Mouse (Mus musculus) left cerebral cortex, adult 2 months (tissue): ENCODE measurements around the gene Ppm1f. TPM values are rescaled to one million over a fixed set of nuclear protein-coding genes. Genes with fewer than 3 reads are reported as not detected.
A peak's percentile ranks its signal among the peaks of the same experiment; 100 is the strongest.
"Not testable (repeated sequence)": the region's sequence is repeated elsewhere in the genome, so short reads cannot be mapped to it uniquely, and the experiment has no call there.

Source experiments
- DNase-seq, 2 experiments: peaks; one replicate each; pipeline ENCODE4 v3.0.0; 2021 to 2022; ENCODE audit warnings: low spot score in 2 of 2, mixed read lengths in 1 of 2; ENCODE audit errors: extremely low spot score in 1 of 2
- H3K27ac ChIP-seq: fragments of 200-600 bp; 2 replicates; pipeline ENCODE4 v1.8.1; 2022
- H3K4me3 ChIP-seq: fragments of 200-600 bp; 2 replicates; pipeline ENCODE4 v1.8.1; 2022
- CTCF ChIP-seq: fragments of 200-600 bp; IDR thresholded peaks from 2 replicates; pipeline ENCODE4 v1.8.1; 2022; ENCODE audit warnings: antibody characterized with exemption, mild to moderate bottlenecking, moderate library complexity
- intact Hi-C: fragments of 180-260 bp; cut with DNase I; formaldehyde crosslinking; loops from one replicate; pipeline ENCODE4 v1.15.1; 2025
- total RNA-seq, 2 experiments: library from RNA; stranded (reverse); gene quantifications; 2 replicates each; pipeline ENCODE4 v1.2.3; 2021

The Ppm1f gene
- total RNA-seq, 2 experiments from 2014 or later, result 47.3 to 57.9 TPM

DNA sequence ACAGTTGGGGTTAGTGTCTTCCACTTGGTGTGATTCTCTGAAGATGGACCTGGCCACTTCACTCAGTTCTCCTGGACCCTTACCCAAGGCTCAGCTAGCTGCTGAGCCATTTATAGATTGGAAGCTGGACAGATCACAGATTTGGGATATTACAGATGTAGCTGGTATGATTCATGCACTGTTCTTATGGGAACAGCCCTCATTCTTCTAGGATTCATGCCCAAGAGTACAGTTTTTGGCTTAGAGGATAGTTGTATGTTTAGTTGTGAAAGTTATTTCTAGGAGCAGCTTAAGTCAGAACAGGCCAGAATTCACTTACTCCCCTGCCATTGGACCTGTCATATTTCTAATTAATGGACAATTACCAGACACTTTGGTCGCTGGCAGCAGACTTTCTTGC lies 17.2 kb downstream of the Ppm1f start:
- Histone ChIP-seq H3K4me3 (no peak overlapping the region), H3K27ac (peak overlapping the region; percentile 73)
- intact Hi-C loops, result loop anchor here (5.0 kb wide), 1 partner anchor 119 kb away; no protein-coding TSS in a partner anchor
- no peak for DNase-seq
- no peak for TF ChIP-seq CTCF

GRCm38 (mm10) chr16:16918441-16919117 lies 22.3 kb downstream of the Ppm1f start:
- intact Hi-C loops, result no loop called here
- TF ChIP-seq CTCF, result no peak
- Histone ChIP-seq H3K27ac (peak overlapping the region; percentile 85), H3K4me3 (no peak overlapping the region)
- no peak for DNase-seq

GRCm38 (mm10) chr16:16921021-16921435 lies 24.8 kb downstream of the Ppm1f start:
- peak; percentile 53 for TF ChIP-seq CTCF
- DNase-seq, result no peak
- intact Hi-C loops, result no loop called here
- no peak overlapping the region for H3K4me3 ChIP-seq
- H3K27ac ChIP-seq, result peak overlapping the region; percentile 59; the same call in 1 of the 2 replicates

- TF ChIP-seq CTCF, result no peak
- H3K27ac ChIP-seq, result no peak overlapping the region
- DNase-seq, result no peak
- H3K4me3 ChIP-seq, result no peak overlapping the region
- intact Hi-C loops, result no loop called here
Measured at GRCm38 (mm10) chr16:16924481-16924880, 28.2 kb downstream of the Ppm1f start.

DNA sequence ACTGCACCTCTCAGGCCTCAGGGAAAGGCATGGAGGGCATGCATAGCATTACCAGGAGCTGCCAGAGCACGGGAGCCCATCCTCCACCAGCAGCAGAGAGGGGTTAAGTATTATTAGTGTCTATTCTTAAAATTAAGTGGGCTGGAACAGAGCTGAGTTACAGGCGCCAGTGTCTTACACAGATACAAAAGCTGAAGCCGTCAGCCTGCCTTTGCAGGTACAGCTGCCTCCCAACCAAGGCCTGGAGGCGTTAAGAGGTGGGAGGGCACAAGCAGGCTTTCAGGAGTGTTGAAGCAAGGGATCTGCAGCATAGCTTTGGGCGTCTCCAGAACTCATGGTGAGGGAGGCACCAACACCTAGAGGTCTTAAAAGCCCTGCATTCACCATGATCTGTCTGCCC lies 30.3 kb downstream of the Ppm1f start:
- Histone ChIP-seq H3K27ac (peak overlapping the region; percentile 82), H3K4me3 (no peak overlapping the region)
- peak in 1 of 2 experiments; percentile 69 for DNase-seq
- TF ChIP-seq CTCF, result no peak
- intact Hi-C loops, result loop anchor here (5.0 kb wide), 1 partner anchor 146 kb away; no protein-coding TSS in a partner anchor

DNA sequence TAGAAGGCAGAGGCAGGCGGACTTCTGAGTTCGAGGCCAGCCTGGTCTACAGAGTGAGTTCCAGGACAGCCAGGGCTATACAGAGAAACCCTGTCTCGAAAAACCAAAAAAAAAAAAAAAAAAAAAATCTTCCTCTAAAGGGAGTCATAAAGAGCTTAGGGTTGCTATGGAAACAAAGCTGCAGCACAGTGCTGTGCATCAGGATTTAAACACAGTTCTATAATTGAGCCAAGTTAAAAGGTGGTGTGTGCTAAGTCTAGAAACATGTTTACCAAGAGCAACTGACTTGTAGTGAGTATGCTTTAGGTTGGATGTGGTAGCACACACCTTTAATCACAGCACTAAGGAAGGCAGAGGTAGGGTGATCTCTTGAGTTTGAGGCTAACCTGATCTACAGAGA lies 32.6 kb downstream of the Ppm1f start:
- not testable (repeated sequence) for H3K4me3 ChIP-seq, DNase-seq
- intact Hi-C loops, result loop anchor here (5.0 kb wide), 1 partner anchor 143 kb away; no protein-coding TSS in a partner anchor
- H3K27ac ChIP-seq, result peak overlapping the region; percentile 88

- peak overlapping the region; percentile 88 for H3K27ac ChIP-seq
- intact Hi-C loops, result loop anchor here (1.0 to 5.0 kb wide), 3 partner anchors 52 to 102 kb away; partner anchors contain the start of gene Mapk1
- TF ChIP-seq CTCF, result no peak
- H3K4me3 ChIP-seq, result no peak overlapping the region
- DNase-seq, result no peak
Measured at GRCm38 (mm10) chr16:16930326-16930725, 34.1 kb downstream of the Ppm1f start.

DNA sequence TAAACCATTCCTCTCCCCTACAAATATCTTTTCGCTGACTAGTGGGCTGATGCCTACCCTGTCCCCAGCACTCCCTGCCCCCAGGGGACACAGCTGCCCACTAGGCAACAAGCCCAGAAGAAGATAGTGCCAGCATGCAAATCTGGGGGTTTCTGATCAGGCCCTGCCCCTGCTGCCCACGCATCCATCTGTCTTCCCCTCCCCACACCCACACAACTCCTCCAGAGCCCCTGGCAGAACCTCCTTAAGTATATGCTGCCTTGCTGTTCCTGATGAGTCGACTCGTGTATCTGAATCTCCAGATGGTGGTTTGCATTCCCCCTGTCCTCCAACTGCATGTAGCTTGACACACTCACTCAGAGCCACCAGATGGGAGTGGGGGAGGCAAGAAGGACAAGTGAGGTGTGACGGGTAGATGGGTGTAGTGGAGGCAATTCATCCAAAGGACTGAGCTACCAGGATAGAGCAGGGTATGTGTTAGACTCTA lies 34.6 kb downstream of the Ppm1f start:
- H3K27ac ChIP-seq, result peak overlapping the region; percentile 90
- H3K4me3 ChIP-seq, result no peak overlapping the region
- DNase-seq, result peak; percentile 77 to 91
- no peak for TF ChIP-seq CTCF
- intact Hi-C loops, result loop anchor here (1.0 to 5.0 kb wide), 3 partner anchors 51 to 101 kb away; partner anchors contain the start of gene Mapk1

GRCm38 (mm10) chr16:16939543-16939942 lies 43.3 kb downstream of the Ppm1f start:
- intact Hi-C loops, result no loop called here
- Histone ChIP-seq H3K4me3 (no peak overlapping the region), H3K27ac (no peak overlapping the region)
- TF ChIP-seq CTCF, result no peak
- no peak for DNase-seq

GRCm38 (mm10) chr16:16941078-16941477 lies 44.8 kb downstream of the Ppm1f start:
- intact Hi-C loops, result no loop called here
- no peak overlapping the region for H3K27ac ChIP-seq
- TF ChIP-seq CTCF, result no peak
- no peak for DNase-seq
- H3K4me3 ChIP-seq, result no peak overlapping the region

DNA sequence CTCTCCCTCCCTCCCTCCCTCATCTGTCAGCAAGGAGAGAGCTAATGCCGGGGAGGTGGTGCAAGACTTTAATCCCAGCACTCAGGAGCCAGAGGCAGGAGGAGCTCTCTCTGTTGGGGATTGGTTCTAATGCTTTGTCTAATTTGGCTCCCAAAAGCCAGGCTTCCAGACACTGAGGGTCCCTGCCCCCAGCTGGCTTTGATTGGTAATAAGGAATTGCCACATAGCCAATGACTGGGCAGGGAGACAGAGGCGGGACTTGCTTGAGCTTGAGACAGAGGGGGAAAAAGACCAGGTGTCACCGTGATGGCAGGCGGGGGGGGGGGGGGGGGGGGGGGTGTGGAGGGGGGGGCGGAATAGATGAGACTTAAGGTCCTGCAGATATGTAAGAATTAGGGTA lies 62.3 kb downstream of the Ppm1f start:
- Histone ChIP-seq H3K27ac (no peak overlapping the region), H3K4me3 (no peak overlapping the region)
- TF ChIP-seq CTCF, result no peak
- intact Hi-C loops, result no loop called here
- no peak for DNase-seq

DNA sequence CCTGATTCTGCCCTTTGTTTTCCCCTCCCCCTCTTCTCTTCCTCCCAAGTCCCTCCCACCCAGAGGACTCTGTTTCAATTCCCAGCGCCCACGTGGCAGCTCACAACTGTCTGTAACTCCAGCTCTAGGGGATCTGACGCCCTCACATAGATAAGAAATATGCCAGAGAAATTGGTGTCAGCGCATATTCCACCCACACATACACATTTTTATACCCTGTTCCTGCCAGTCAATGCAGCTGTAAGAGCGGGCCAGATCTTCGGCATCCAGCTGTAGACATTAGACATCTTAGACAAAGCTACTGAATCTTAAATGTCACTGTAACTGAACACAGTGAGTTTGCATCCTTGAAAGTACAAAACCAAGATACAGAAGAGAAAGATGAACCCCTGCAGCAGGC lies 63.6 kb downstream of the Ppm1f start:
- no peak overlapping the region for H3K27ac ChIP-seq
- no peak for DNase-seq

DNA sequence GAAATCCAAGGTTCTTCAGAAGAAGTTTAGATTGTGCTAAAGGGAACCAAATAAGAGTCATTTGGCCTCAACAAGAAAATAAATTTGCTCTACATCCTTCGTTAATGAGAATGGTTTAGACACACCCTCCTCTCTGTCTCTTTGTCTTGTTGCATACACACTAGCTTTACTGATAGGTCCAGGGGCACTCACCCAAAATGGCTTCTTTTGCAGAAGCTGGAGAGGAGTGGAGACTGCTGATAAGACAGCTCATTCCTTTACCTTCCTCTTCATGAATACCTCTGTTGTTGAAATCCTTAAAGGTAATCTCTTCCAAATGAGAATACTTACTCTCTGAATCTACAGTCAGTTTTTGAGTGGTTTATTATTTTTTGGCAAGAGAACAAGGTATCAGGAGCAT lies 68.9 kb downstream of the Ppm1f start:
- intact Hi-C loops, result no loop called here
- TF ChIP-seq CTCF, result no peak
- Histone ChIP-seq H3K27ac (no peak overlapping the region), H3K4me3 (no peak overlapping the region)
- no peak for DNase-seq

More for the DNA sequence above, 63.6 kb downstream of the Ppm1f start:
- no peak for TF ChIP-seq CTCF
- H3K4me3 ChIP-seq, result no peak overlapping the region
- intact Hi-C loops, result no loop called here
